Mouse (Mus musculus) forebrain, embryonic 11.5 days (tissue): ENCODE measurements around the gene Mcm3. TPM values are rescaled to one million over a fixed set of nuclear protein-coding genes. Genes with fewer than 3 reads are reported as not detected.
"Not testable (repeated sequence)": the region's sequence is repeated elsewhere in the genome, so short reads cannot be mapped to it uniquely, and the experiment has no call there.

Source experiments
- ATAC-seq: fragments of 200-750 bp; cut with Nextera tagmentation; replicated peaks from 2 replicates; pipeline ENCODE4 v1.8.0; 2017; ENCODE audit warnings: moderate TSS enrichment; ENCODE audit not compliant: low FRiP score
- DNase-seq: peaks from one replicate; pipeline ENCODE4 v3.0.0-alpha.2; 2017; ENCODE audit warnings: low spot score
- H3K27ac ChIP-seq: fragments of 300-500 bp; sonication (generic); 2 replicates; pipeline ENCODE4 v1.5.1; 2014; ENCODE audit warnings: low read depth, low read length
- H3K27me3 ChIP-seq: fragments of 300-500 bp; sonication (generic); 2 replicates; pipeline ENCODE4 v1.6.1; 2014; ENCODE audit warnings: mild to moderate bottlenecking, low read length, mixed read lengths; ENCODE audit not compliant: control insufficient read depth, insufficient read depth
- H3K36me3 ChIP-seq: fragments of 300-500 bp; sonication (generic); 2 replicates; pipeline ENCODE4 v1.6.1; 2014; ENCODE audit warnings: mild to moderate bottlenecking, low read length, moderate library complexity, mixed read lengths; ENCODE audit not compliant: control insufficient read depth, insufficient read depth
- H3K4me1 ChIP-seq: fragments of 300-500 bp; sonication (generic); replicated peaks from 2 replicates; pipeline ENCODE4 v1.6.1; 2014; ENCODE audit warnings: low read length, mixed read lengths; ENCODE audit not compliant: control insufficient read depth, insufficient read depth
- H3K4me2 ChIP-seq: fragments of 300-500 bp; sonication (generic); 2 replicates; pipeline ENCODE4 v1.6.1; 2014; ENCODE audit warnings: low read depth, mild to moderate bottlenecking, low read length, moderate library complexity, mixed read lengths; ENCODE audit not compliant: severe bottlenecking
- H3K4me3 ChIP-seq: fragments of 300-500 bp; sonication (generic); 2 replicates; pipeline ENCODE4 v1.5.1; 2014; ENCODE audit warnings: low read depth, low read length
- H3K9ac ChIP-seq: fragments of 300-500 bp; sonication (generic); 2 replicates; pipeline ENCODE4 v1.6.1; 2014; ENCODE audit warnings: low read length
- H3K9me3 ChIP-seq: fragments of 300-500 bp; sonication (generic); 2 replicates; pipeline ENCODE4 v1.6.1; 2016; ENCODE audit warnings: low read length, mixed read lengths; ENCODE audit not compliant: control insufficient read depth
- WGBS: fragments of 180-500 bp; shearing (Covaris S2); extraction: QIAGEN DNeasy Blood & Tissue Kit; methylation state at CpG from one replicate; pipeline ENCODE4 v1.1.7; 2014; 5-methylcytosine and 5-hydroxymethylcytosine counted together
- polyA plus RNA-seq: library from polyadenylated mRNA; unstranded; fragments of >200 nt; fragmentation: Nextera tagmentation; extraction: Ambion mirVana; gene quantifications from 2 replicates; pipeline ENCODE4 v1.2.1, GENCODE M21; 2014

The Mcm3 gene
- polyA plus RNA-seq, 1 experiment from 2014 or later: 234 TPM

GRCm38 (mm10) chr1:20791414-20791813 is 28.7 kb downstream of the Mcm3 start:
- Histone ChIP-seq H3K9ac (no peak overlapping the region), H3K27ac (no peak overlapping the region), H3K4me1 (no peaks in the 10 kb centered on the region), H3K9me3 (no peaks in the 10 kb centered on the region), H3K4me3 (no peak overlapping the region), H3K36me3 (no peaks in the 10 kb centered on the region), H3K4me2 (no peak overlapping the region), H3K27me3 (no peaks in the 10 kb centered on the region)
- no peak for ATAC-seq
- DNase-seq: no peak
- 80% methylated on average over 7 of the region's 7 CpGs for WGBS

- H3K9me3 ChIP-seq, H3K4me3 ChIP-seq, H3K36me3 ChIP-seq, H3K4me1 ChIP-seq, H3K4me2 ChIP-seq, ATAC-seq, H3K27me3 ChIP-seq, H3K27ac ChIP-seq, DNase-seq, H3K9ac ChIP-seq: not testable (repeated sequence)
- 86% methylated on average over 1 of the region's 1 CpGs for WGBS
Observed at GRCm38 (mm10) chr1:20790517-20790916, 29.6 kb downstream of the Mcm3 start, which contains the start of gene Il17f. TSS of gene Il17f (minus strand) at chr1:20790617.

DNA sequence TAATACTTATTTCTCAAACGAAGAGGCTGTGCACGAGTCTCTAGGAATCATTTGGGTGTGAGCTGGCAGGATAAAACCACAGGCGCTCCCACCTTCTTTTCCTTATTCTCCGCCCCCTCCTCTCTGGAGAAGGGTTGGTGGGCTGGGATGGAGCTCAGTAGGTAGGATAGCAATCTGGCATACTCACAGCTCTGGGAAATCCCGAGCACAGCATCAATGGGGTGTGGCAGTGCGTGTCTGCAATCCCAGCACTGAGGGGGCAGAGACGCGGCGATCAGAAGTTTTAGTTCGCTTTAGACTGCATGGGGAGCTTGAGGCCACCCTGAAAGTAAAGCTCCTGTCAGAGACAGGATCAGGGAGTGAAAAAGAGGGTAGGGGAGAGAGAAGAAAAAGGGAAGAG is 31.7 kb downstream of the Mcm3 start:
- Histone ChIP-seq H3K9me3 (no peaks in the 10 kb centered on the region), H3K4me3 (no peak overlapping the region), H3K36me3 (no peaks in the 10 kb centered on the region), H3K27ac (no peak overlapping the region), H3K4me2 (no peak overlapping the region), H3K27me3 (no peaks in the 10 kb centered on the region), H3K4me1 (no peaks in the 10 kb centered on the region), H3K9ac (no peak overlapping the region)
- no peak for ATAC-seq
- WGBS: 44% methylated on average over 10 of the region's 10 CpGs
- no peak for DNase-seq

- no peak overlapping the region for H3K4me2 ChIP-seq
- no peaks in the 10 kb centered on the region for H3K9me3 ChIP-seq
- H3K9ac ChIP-seq: no peak overlapping the region
- no peaks in the 10 kb centered on the region for H3K27me3 ChIP-seq
- WGBS: 60% methylated on average over 8 of the region's 8 CpGs
- ATAC-seq (no peak), DNase-seq (no peak)
- H3K36me3 ChIP-seq: no peaks in the 10 kb centered on the region
- no peak overlapping the region for H3K4me3 ChIP-seq
- no peaks in the 10 kb centered on the region for H3K4me1 ChIP-seq
- no peak overlapping the region for H3K27ac ChIP-seq
Observed at GRCm38 (mm10) chr1:20787046-20787445, 33.1 kb downstream of the Mcm3 start.

- H3K4me2 ChIP-seq: no peak overlapping the region
- H3K9me3 ChIP-seq: no peaks in the 10 kb centered on the region
- WGBS: 81% methylated on average over 2 of the region's 2 CpGs
- H3K4me3 ChIP-seq: no peak overlapping the region
- H3K27ac ChIP-seq: no peak overlapping the region
- no peak for DNase-seq
- ATAC-seq: no peak
- no peaks in the 10 kb centered on the region for H3K4me1 ChIP-seq
- no peaks in the 10 kb centered on the region for H3K27me3 ChIP-seq
- H3K36me3 ChIP-seq: no peaks in the 10 kb centered on the region
- no peak overlapping the region for H3K9ac ChIP-seq
Observed at GRCm38 (mm10) chr1:20778366-20778765, 41.7 kb downstream of the Mcm3 start.

GRCm38 (mm10) chr1:20774026-20774730 is 45.9 kb downstream of the Mcm3 start:
- H3K9ac ChIP-seq, H3K4me2 ChIP-seq, H3K36me3 ChIP-seq, ATAC-seq, H3K9me3 ChIP-seq, H3K27me3 ChIP-seq, H3K4me1 ChIP-seq, H3K27ac ChIP-seq, DNase-seq, H3K4me3 ChIP-seq: not testable (repeated sequence)
- WGBS: 80% methylated on average over 4 of the region's 4 CpGs

DNA sequence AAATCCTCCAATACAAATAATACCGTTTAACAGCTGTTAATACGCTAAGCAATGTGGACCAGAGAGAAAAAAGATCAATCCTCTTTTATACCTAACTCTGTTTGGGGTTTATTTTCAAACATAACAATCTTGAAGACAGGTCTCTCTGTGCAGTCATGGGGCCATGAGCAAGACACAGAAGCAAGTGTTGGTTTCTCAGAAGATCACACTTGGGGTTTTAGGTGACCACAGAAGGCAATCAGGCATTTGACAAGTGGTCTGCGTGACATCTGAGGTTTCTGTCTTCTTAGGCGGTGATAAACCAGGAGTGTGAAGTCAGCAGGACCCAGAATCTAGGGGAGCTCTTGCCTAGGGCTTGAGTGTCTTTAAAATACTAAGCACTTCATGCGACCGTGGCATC is 53.6 kb downstream of the Mcm3 start:
- H3K9ac ChIP-seq: no peak overlapping the region
- H3K27ac ChIP-seq: no peak overlapping the region
- H3K36me3 ChIP-seq: no peaks in the 10 kb centered on the region
- H3K4me3 ChIP-seq: no peak overlapping the region
- no peaks in the 10 kb centered on the region for H3K4me1 ChIP-seq
- no peak for ATAC-seq
- no peak overlapping the region for H3K4me2 ChIP-seq
- H3K27me3 ChIP-seq: no peaks in the 10 kb centered on the region
- DNase-seq: no peak
- no peaks in the 10 kb centered on the region for H3K9me3 ChIP-seq
- 89% methylated on average over 6 of the region's 6 CpGs for WGBS

GRCm38 (mm10) chr1:20761411-20761810 is 58.7 kb downstream of the Mcm3 start:
- ATAC-seq: no peak
- no peaks in the 10 kb centered on the region for H3K36me3 ChIP-seq
- H3K4me1 ChIP-seq: no peaks in the 10 kb centered on the region
- H3K9me3 ChIP-seq: no peaks in the 10 kb centered on the region
- WGBS: 45% methylated on average over 4 of the region's 4 CpGs
- no peak for DNase-seq
- no peak overlapping the region for H3K27ac ChIP-seq
- no peaks in the 10 kb centered on the region for H3K27me3 ChIP-seq
- no peak overlapping the region for H3K4me3 ChIP-seq
- no peak overlapping the region for H3K4me2 ChIP-seq
- H3K9ac ChIP-seq: no peak overlapping the region

DNA sequence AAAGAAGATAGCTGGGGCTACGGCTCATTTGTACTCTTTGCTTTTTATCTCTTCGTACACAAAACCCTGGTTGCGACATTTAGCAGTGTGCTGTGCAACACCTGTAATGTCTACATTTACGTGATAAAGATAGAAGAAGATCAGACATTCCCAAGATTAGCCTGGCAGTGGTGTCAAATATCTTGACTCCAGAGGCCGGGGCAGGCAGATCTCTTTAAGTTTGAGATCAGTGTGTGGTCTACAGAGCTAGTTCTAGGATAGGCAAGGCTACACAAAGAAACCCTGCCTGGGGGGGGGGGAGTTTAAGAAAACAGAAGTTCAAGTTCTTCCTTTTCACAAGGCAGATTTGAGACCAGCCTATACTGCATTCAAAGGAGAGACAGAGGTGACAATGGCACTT is 59.8 kb downstream of the Mcm3 start:
- H3K9me3 ChIP-seq: no peaks in the 10 kb centered on the region
- no peaks in the 10 kb centered on the region for H3K4me1 ChIP-seq
- ATAC-seq (no peak), DNase-seq (no peak)
- no peak overlapping the region for H3K9ac ChIP-seq
- H3K4me3 ChIP-seq: no peak overlapping the region
- no peaks in the 10 kb centered on the region for H3K36me3 ChIP-seq
- WGBS: 86% methylated on average over 5 of the region's 5 CpGs
- H3K27me3 ChIP-seq: no peaks in the 10 kb centered on the region
- no peak overlapping the region for H3K27ac ChIP-seq
- no peak overlapping the region for H3K4me2 ChIP-seq
